Mouse (Mus musculus): ENCODE data around the gene Bbs2.
A peak's percentile ranks its signal among the peaks of the same experiment; 100 is the strongest.

The Bbs2 gene

DNA sequence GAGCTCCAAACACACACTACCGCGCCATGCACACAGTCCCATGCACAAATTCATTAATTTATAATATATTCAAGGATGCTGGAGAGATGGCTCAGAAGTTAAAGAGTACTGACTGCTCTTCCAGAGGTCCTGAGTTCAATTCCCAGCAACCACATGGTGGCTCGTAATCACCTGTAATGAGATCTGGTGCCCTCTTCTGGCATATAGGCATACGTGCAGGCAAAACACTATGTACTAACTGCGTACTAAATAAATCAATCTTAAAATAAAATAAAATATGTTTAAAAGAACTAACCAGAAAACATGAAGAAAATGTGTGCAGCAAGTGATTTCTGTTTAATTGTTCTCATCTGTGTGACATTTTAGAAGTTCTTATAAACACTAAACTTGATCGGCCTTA, 4.4 kb downstream of the Bbs2 start:
- no peak for DNase-seq (ENCODE audit: low spot score)

DNA sequence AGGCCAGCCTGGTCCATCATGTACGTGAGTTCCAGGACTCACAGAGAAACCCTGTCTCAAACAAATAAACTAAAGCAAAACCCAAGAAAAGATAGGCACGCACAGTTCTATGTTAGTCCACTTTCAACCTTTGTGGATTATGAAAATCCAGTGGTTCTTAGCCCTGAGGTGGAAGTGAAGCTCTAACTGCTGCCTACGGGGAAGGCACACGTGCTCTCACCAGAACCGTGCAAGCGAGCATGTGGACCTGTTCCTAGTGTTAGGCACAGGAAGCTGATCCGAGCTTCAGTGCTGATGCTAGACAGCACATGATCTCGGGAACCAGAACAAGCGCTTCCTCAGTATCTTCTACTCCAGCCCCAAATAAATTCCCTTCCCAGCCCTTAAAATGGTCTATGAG, 5.9 kb downstream of the Bbs2 start:
- no peak for DNase-seq (ENCODE audit: low spot score)

DNA sequence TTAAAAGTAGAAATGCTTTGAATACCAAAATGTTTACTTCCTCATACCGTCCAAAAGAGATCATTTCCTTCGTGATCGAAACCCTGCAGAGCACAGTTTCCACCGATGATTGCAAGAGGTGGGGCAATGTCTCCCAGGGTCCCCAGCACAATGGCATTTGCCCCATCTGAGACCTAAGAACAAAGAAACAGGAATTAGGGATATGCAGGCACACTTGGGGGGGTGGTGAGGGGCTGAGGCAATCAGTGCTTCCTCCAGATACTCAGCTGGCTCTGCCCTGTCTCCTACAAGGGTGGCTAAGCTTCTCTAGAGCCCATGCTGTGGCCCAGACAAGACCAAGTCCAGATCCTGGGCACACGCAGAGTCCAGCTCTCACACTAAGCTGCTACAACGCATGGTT, 9.0 kb downstream of the Bbs2 start:
- DNase-seq (ENCODE audit: low spot score): no peak

DNA sequence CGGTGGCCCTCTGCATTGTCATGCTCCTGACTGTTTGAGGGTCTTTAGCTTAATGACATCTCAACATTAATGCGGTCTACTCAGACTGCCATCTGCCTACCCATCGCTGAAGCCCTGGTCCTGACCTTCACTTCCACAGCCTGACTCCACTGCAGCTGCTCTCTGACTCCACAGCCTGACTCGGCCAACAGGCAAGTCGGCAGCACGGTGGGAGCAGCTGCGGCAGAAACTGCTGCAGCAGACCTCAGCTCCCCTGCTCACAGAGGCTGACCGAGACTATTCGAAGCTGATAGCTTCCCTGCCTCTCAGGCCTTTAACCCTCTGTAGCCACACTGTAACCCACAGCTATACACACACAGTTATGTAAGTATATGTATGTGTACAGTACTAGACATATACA, 10.8 kb downstream of the Bbs2 start:
- no peak for DNase-seq (ENCODE audit: low spot score)

DNA sequence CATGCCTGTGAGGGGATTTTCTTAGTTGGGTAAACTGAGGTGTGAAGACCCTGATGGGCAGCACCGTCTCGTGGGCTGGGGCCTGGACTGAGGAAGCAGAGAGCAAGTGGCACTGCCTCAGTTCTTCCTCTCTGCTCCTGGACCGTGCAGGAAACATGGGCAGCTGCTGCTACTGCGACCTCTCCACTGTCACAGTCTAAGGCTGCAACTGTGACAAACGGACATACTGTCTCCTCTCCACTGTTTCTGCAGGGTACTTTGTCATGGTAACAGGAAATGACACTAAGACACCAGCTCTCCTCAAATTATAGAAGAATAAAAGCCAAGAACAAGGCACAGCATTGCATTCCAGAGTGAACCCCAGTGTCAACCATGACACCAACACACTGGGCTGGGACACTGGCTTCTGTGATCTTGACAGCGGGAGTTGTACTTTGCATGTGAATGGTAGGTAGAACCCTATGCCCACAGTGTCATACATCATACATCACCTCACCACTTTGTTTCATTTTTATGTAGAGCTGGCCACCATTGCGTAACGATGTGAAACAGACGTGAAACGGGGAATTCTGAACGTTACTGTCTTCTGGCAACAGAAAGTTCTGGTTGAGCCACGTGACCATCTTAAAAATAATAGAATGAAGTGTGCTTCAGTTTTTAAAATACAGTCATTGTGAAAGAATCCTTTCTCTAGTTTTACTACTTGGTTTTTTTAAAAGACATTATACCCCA, 22.1 kb downstream of the Bbs2 start:
- DNase-seq (ENCODE audit: low spot score): no peak

DNA sequence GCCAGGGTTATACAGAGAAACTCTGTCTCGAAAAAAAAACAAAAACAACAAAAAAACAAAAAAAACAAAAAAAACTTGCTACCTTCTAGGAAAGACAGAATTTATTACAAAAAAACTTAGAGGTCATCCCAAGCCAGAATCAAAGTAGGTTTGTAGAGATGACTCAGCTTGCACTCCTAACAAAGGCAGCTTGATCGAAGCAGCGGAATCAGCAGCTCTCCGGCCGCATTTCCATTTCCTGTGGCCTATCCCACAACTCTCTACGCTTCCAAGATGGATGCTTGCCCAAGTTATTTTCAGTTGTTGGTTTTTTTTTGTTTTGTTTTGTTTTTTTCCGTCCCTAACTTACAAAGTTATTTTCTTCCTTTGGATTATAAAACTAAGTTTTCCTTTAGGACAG, 29.9 kb downstream of the Bbs2 start:
- DNase-seq (ENCODE audit: low spot score): no peak

DNA sequence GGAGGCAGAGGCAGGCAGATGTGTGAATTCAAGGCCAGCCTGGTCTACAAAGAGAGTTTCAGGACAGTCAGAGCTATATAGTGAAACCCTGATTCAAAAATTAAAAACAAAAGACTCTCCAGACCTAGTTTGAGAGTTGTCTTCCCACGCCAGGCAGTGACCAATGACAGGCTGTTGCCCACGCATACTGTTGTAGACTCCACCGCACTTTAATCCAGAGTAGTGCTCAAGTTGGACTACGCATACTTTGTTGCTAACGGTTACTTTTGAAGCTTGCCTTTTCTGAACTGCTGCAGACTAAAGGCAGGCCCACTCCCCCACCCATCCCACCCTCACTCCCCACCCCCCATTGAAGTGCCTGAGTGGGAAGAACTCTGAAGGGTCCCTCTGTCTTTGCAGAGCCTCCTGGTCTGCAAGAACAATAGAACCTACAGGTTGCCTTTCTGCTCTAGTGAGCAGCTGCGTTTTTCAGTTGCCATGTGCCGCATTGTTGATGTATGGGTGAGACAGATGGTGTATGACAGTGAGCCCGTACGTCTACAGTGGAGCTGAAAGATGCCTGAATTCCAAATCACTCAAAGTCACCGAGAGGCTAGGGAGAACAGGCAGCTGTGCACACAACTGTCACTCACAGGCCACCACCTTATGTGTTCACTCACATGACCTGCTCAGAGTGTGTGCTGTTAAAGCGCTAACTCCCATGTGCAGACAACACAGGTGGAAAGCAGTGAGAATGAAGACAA, 32.4 kb downstream of the Bbs2 start:
- no peak for DNase-seq (ENCODE audit: low spot score)

DNA sequence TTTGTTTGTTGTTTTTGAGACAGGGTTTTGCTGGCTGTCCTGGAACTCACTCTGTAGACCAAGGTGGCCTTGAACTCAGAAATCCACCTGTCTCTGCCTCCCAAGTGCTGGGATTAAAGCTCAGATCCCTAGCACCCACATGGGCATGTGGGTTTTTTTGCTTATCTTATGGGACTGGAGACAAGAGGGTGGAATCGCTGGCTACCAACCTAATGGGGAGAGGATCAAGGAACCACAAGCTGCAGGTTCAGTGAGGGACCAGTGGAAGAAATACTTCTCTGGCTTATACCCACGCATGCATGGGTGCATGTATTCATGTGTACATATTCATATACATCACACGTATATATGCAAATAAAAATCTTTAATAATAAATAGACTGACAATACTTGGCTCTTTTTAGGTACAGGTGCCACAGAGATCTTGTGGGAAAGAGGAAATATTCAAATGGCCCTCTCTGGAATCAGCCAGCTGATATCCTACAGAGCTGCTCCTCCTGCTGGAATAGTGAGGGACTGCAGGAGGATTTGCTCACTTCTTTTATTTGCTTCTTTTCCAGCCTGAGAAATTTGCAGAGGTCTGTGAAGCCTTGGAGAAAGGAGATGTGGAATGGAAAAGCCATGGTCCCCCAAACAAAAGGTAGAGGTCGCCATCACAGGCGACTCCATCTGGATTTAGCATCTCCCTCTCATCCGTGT, 41.4 kb downstream of the Bbs2 start:
- no peak for DNase-seq (ENCODE audit: low spot score)

DNA sequence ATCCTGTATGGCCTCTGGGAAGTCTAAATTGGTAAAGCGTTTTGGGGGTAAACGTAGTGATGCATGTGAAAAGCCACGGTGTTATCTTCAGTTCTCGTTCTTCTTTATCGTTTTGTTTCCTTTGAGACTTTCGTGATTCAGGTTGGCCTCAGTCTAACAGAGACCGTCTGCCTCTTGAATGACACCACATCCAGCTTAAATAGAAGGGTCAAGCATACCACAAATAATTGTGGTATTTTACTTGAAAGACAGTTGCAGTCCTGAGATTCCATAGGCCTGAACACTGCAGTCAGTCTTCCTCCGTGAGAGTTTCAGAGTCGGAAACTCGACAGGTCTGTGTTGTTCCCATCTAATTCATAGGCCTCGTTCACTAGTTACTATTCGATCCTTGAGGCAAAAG, 46.0 kb downstream of the Bbs2 start:
- no peak for DNase-seq (ENCODE audit: low spot score)

DNA sequence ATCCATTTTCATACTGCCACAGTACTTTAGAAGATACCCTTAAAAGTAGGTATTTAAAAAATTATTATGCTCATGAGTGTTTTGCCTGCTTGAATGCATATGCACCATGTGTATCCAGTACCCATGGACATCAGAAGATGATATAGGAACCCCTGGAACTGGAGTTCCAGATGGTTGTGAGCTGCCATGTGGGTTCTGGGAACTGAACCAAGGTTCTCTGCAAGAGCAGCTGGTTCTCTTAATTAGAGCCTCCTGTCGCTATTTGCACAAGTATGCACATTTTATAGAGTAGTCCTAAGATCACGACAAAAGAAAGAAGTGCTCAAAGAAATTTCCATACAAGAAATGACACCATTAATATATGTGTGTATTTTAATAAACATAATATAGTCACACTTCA, 50.9 kb downstream of the Bbs2 start:
- DNase-seq (ENCODE audit: low spot score): no peak

DNA sequence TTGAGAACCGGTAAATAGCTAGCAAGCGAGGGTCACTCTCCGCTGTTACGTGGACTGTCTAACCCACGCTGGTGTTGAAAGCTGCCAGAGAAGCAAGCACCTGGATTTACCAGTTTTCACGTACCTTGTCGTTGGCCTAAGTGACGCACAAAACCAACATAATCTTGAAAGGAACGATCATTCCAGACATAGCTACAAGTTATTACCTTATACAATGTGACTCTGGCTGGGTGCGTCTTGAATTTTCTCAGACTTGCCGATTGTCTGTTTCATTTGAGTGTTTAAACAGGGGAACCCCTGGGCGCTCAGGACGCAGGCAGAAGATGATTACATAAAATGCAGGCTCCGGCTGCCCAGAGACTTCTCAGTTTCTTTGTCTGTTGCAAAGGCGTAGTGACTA, 60.9 kb downstream of the Bbs2 start:
- DNase-seq (ENCODE audit: low spot score): no peak

DNA sequence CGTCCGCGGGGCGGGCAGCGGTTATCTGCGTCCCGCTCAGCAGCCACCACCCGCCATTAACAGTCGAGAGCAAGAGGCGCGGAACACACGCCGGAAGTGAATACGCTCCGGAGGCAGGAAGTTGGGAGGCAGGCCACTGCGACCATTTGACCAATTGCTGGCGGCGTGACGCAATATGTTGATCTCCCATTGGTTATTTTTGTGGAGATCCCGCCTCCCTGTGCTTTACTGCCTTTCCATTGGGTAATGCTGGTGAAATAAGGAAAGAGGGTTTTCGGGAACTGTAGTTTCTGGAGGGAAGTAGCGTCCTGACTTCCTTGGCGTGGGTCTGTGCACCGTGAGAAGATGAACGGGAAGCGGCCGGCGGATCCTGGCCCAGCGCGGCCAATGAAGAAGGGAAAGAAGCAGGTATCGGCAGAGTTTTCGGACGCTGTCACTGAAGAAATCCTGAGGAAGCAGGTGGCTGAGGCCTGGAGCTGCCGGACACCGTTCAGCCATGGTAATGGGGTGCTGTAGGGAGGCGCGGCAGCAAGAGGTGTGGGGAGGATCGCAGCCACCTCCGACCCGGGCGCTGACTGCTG, 61.7 kb downstream of the Bbs2 start, which contains the start of the genes Nudt21 and Ogfod1:
Nudt21 (minus strand) TSS at position 88 of the 581 bp plus-strand sequence.
Ogfod1 (plus strand) TSS at position 255 of the 581 bp plus-strand sequence.
- peak; percentile 64 for DNase-seq (ENCODE audit: low spot score)

DNA sequence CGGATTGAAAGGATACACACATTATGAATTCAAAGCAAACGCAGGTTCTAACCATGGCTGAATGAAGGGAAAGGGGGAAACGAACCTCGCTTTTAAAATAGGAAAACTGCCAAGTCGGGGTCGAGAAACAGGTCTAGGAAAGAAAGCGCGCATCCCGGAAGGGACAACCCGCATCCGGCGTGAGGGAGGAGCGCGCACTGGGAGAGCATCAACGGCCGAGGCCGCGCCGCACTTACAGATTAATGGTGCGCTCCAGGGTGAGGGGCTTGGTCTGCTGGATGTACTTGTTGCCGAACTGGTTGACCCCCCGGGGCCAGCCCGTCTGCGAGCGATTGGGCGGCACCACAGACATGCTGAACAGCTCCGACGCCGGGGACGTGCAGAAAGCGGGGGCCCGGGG, 62.2 kb downstream of the Bbs2 start:
- DNase-seq (ENCODE audit: low spot score): peak; percentile 24

DNA sequence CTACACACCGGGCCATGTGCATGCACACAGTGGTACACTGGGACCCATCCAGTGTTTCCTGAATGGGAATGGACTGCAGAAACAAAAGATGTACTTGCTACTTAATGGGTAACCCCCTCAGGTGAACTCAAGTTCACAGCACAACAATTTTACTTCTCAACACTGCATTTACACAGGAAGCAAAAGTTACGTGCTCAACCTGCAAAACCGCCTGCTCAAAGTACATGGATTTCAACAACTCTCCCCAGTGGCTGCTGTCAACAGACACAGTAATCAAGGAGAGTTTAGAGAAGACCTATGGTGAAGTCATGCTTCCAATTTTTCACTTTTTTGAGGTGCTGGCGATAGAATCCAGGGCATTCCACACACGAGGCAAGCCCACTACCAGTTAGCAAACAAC, 63.5 kb downstream of the Bbs2 start:
- DNase-seq (ENCODE audit: low spot score): no peak

DNA sequence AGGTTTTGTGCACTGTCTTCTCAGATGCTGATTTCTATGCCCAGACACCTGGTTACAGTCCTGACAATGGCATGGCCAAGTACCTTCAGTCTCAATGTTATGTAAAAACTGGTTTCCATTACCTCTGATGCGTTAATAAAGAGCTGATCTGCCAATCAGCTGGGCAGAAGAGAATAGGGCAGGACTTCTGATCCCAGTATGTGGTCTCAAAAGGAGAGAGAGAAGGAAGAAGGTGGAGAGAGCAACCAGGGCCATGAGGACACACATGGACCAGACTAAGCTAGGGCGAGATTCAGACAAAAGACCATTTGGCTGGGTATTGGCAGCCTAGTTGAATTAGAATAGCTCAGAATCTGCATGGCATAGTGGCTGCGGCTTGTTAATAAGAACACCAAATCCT, 65.1 kb downstream of the Bbs2 start:
- DNase-seq (ENCODE audit: low spot score): no peak

DNA sequence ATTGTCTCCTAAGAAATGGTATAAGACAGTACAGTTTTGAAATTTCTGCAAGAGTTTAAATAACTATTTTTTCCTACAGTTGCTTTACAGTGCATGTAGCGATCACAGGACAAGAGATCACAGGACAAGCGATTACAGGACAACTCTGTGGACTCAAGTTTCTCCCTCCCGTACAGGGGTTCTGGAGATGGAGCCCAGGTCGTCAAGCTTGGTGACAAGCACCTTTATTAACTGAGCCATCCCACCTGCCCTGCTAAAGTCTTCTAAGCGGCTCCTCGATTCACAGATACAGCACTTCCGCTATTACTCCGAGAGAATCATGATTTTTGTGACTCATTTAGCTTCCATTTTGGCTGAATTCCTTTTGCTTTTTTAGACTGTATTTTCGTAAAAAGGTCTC, 69.0 kb downstream of the Bbs2 start:
- DNase-seq (ENCODE audit: low spot score): no peak

DNA sequence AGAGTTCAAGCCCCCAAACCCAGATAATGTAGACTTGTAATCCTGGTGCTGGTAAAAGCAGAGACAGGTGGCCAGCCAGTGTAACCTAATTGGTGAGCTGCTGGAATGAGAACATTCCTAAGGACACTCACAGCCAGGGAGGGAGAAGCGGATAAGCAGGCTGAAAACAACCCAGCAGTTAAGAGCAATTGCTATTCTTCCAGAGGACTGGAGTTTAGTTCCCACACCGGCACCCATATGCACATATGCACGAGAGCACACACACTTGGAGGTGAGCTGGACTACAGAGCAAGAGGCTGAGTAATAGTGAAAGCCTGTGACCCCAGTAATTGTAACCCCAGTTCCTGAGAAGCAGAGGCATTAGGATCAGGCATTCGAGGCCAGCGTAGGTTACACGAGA, 74.8 kb downstream of the Bbs2 start:
- DNase-seq (ENCODE audit: low spot score): no peak
